Mouse (Mus musculus) heart, embryonic 16.5 days (tissue): Measurements from ENCODE around the gene Rft1. TPM values are rescaled to one million over a fixed set of nuclear protein-coding genes. Genes with fewer than 3 reads are reported as not detected.
A peak's percentile ranks its signal among the peaks of the same experiment; 100 is the strongest.

ENCODE experiments used
- ATAC-seq: fragments of 200-750 bp; cut with Nextera tagmentation; replicated peaks from 2 replicates; pipeline ENCODE4 v1.8.0; 2017; ENCODE audit warnings: moderate number of reproducible peaks; ENCODE audit not compliant: insufficient read depth, low FRiP score; ENCODE audit errors: extremely low read depth
- H3K27ac ChIP-seq: fragments of 300-500 bp; sonication (generic); 2 replicates; pipeline ENCODE4 v1.5.1; 2014; ENCODE audit warnings: mild to moderate bottlenecking, low read length, control low read depth, moderate library complexity
- H3K27me3 ChIP-seq: fragments of 300-500 bp; sonication (generic); 2 replicates; pipeline ENCODE4 v1.6.1; 2014; ENCODE audit warnings: low read length, mixed read lengths; ENCODE audit not compliant: control insufficient read depth, insufficient read depth
- H3K36me3 ChIP-seq: fragments of 300-500 bp; sonication (generic); 2 replicates; pipeline ENCODE4 v1.6.1; 2014; ENCODE audit not compliant: control insufficient read depth, insufficient read depth
- H3K4me1 ChIP-seq: fragments of 300-500 bp; sonication (generic); 2 replicates; pipeline ENCODE4 v1.6.1; 2014; ENCODE audit warnings: low read length, mixed read lengths; ENCODE audit not compliant: control insufficient read depth, insufficient read depth
- H3K4me2 ChIP-seq: fragments of 300-500 bp; sonication (generic); 2 replicates; pipeline ENCODE4 v1.6.1; 2014; ENCODE audit warnings: low read depth, mild to moderate bottlenecking, control low read depth, low read length
- H3K4me3 ChIP-seq: fragments of 300-500 bp; sonication (generic); 2 replicates; pipeline ENCODE4 v1.5.1; 2014; ENCODE audit warnings: mild to moderate bottlenecking, control low read depth, low read length
- H3K9ac ChIP-seq: fragments of 300-500 bp; sonication (generic); 2 replicates; pipeline ENCODE4 v1.6.1; 2014; ENCODE audit warnings: low read length, control low read depth
- H3K9me3 ChIP-seq: fragments of 300-500 bp; sonication (generic); replicated peaks from 2 replicates; pipeline ENCODE4 v1.6.1; 2016; ENCODE audit warnings: low read length; ENCODE audit not compliant: control insufficient read depth
- WGBS: fragments of 180-500 bp; shearing (Covaris S2); extraction: QIAGEN DNeasy Blood & Tissue Kit; methylation state at CpG from one replicate; pipeline ENCODE4 v1.1.7; 2014; 5-methylcytosine and 5-hydroxymethylcytosine counted together
- polyA plus RNA-seq: library from polyadenylated mRNA; unstranded; fragments of >200 nt; fragmentation: Nextera tagmentation; extraction: Ambion mirVana; gene quantifications from 2 replicates; pipeline ENCODE4 v1.2.1, GENCODE M21; 2015

Gene Rft1
- polyA plus RNA-seq, 1 experiment from 2014 or later = 11.3 TPM

- no peak overlapping the region for H3K9ac ChIP-seq
- no peak overlapping the region for H3K4me3 ChIP-seq
- WGBS = 68% methylated on average over 5 of the region's 5 CpGs
- no peaks in the 10 kb centered on the region for H3K27me3 ChIP-seq
- H3K4me2 ChIP-seq = no peak overlapping the region
- ATAC-seq = no peak
- H3K27ac ChIP-seq = no peak overlapping the region
- no peaks in the 10 kb centered on the region for H3K36me3 ChIP-seq
- no peaks in the 10 kb centered on the region for H3K4me1 ChIP-seq
- H3K9me3 ChIP-seq = no peaks in the 10 kb centered on the region
Measured at GRCm38 (mm10) chr14:30703079-30703478, 48.9 kb downstream of the Rft1 start.

- 70% methylated on average over 8 of the region's 8 CpGs for WGBS
- no peaks in the 10 kb centered on the region for H3K4me1 ChIP-seq
- H3K27me3 ChIP-seq = no peaks in the 10 kb centered on the region
- H3K9me3 ChIP-seq = no peaks in the 10 kb centered on the region
- H3K27ac ChIP-seq = no peak overlapping the region
- no peak overlapping the region for H3K4me2 ChIP-seq
- H3K36me3 ChIP-seq = no peaks in the 10 kb centered on the region
- ATAC-seq = no peak
- no peak overlapping the region for H3K9ac ChIP-seq
- H3K4me3 ChIP-seq = no peak overlapping the region
Measured at GRCm38 (mm10) chr14:30704098-30704855, 50.1 kb downstream of the Rft1 start.

- Histone ChIP-seq H3K36me3 (no peaks in the 10 kb centered on the region), H3K9ac (no peak overlapping the region), H3K9me3 (no peaks in the 10 kb centered on the region), H3K4me2 (no peak overlapping the region), H3K27ac (no peak overlapping the region), H3K4me1 (peaks cover 1% of the 10 kb centered on the region), H3K27me3 (peaks cover 4% of the 10 kb centered on the region; the same call in 1 of the 2 replicates), H3K4me3 (no peak overlapping the region)
- ATAC-seq = no peak
- WGBS = 90% methylated on average over 2 of the region's 2 CpGs
Measured at GRCm38 (mm10) chr14:30711892-30712291, 57.7 kb downstream of the Rft1 start.

GRCm38 (mm10) chr14:30713769-30714168 lies 59.6 kb downstream of the Rft1 start:
- no peaks in the 10 kb centered on the region for H3K9me3 ChIP-seq
- no peak overlapping the region for H3K4me2 ChIP-seq
- H3K27ac ChIP-seq = no peak overlapping the region
- no peak for ATAC-seq
- H3K4me3 ChIP-seq = no peak overlapping the region
- no peaks in the 10 kb centered on the region for H3K36me3 ChIP-seq
- no peak overlapping the region for H3K9ac ChIP-seq
- H3K4me1 ChIP-seq = peaks cover 4% of the 10 kb centered on the region
- WGBS = 71% methylated on average over 1 of the region's 1 CpGs
- peaks cover 4% of the 10 kb centered on the region; the same call in 1 of the 2 replicates for H3K27me3 ChIP-seq

GRCm38 (mm10) chr14:30714799-30715617 lies 60.8 kb downstream of the Rft1 start, which contains the start of gene Sfmbt1:
Gene Sfmbt1 (plus strand): TSS chr14:30714849.
- WGBS = 2% methylated on average over 87 of the region's 87 CpGs
- no peaks in the 10 kb centered on the region for H3K9me3 ChIP-seq
- peaks cover 4% of the 10 kb centered on the region for H3K4me1 ChIP-seq
- H3K9ac ChIP-seq = peak within 1 kb of the TSS; percentile 93
- H3K27me3 ChIP-seq = peaks cover 4% of the 10 kb centered on the region; the same call in 1 of the 2 replicates
- peak within 1 kb of the TSS; percentile 94 for H3K4me3 ChIP-seq
- H3K4me2 ChIP-seq = peak within 1 kb of the TSS; percentile 97
- H3K36me3 ChIP-seq = no peaks in the 10 kb centered on the region
- peak within 1 kb of the TSS; percentile 88 for H3K27ac ChIP-seq
- peak; percentile 50 for ATAC-seq

- Histone ChIP-seq H3K9me3 (no peaks in the 10 kb centered on the region), H3K4me2 (peak overlapping the region; percentile 97), H3K27me3 (peaks cover 4% of the 10 kb centered on the region; the same call in 1 of the 2 replicates), H3K27ac (peak overlapping the region; percentile 88), H3K36me3 (no peaks in the 10 kb centered on the region), H3K9ac (peak overlapping the region; percentile 93), H3K4me1 (peaks cover 4% of the 10 kb centered on the region), H3K4me3 (peak overlapping the region; percentile 94)
- under 1% methylated on average over 54 of the region's 68 CpGs for WGBS
- peak; percentile 87 for ATAC-seq
Measured at GRCm38 (mm10) chr14:30715618-30716050, 61.5 kb downstream of the Rft1 start.

GRCm38 (mm10) chr14:30716051-30716952 lies 62.1 kb downstream of the Rft1 start:
- peak overlapping the region; percentile 93 for H3K9ac ChIP-seq
- peak overlapping the region; percentile 94 for H3K4me3 ChIP-seq
- peaks cover 4% of the 10 kb centered on the region; the same call in 1 of the 2 replicates for H3K27me3 ChIP-seq
- peak overlapping the region; percentile 97 for H3K4me2 ChIP-seq
- H3K4me1 ChIP-seq = peaks cover 4% of the 10 kb centered on the region
- H3K9me3 ChIP-seq = no peaks in the 10 kb centered on the region
- under 1% methylated on average over 84 of the region's 106 CpGs for WGBS
- ATAC-seq = peak; percentile 63
- H3K27ac ChIP-seq = peak overlapping the region; percentile 88
- H3K36me3 ChIP-seq = no peaks in the 10 kb centered on the region

- H3K9me3 ChIP-seq = no peaks in the 10 kb centered on the region
- 15% methylated on average over 7 of the region's 7 CpGs for WGBS
- H3K4me2 ChIP-seq = peak overlapping the region; percentile 97
- no peak overlapping the region for H3K27ac ChIP-seq
- peaks cover 4% of the 10 kb centered on the region for H3K4me1 ChIP-seq
- ATAC-seq = no peak
- H3K4me3 ChIP-seq = peak overlapping the region; percentile 94
- H3K9ac ChIP-seq = peak overlapping the region; percentile 93
- H3K27me3 ChIP-seq = peaks cover 4% of the 10 kb centered on the region; the same call in 1 of the 2 replicates
- H3K36me3 ChIP-seq = no peaks in the 10 kb centered on the region
Measured at GRCm38 (mm10) chr14:30716953-30717285, 62.8 kb downstream of the Rft1 start.
